9 mouse cellular contexts compared by ENCODE assay signal in genomic region chr1:90956245-90957096, GRCm38 (mm10). TPM values are rescaled to one million over a fixed set of nuclear protein-coding genes. Genes with fewer than 3 reads are reported as not detected.
A peak's percentile ranks its signal among the peaks of the same experiment; 100 is the strongest.
DNase-seq lines count a peak whose midpoint lies in the region; ATAC-seq and TF ChIP-seq lines count a peak whose summit lies in the region.
"Had no signal": no experiment of that assay in that cellular context is flagged by ENCODE, and none has a peak within 500 bp of the region (broad histone marks: within the 10 kb centered on the region; RNA-seq: fewer than 3 reads in every experiment).

No protein-coding gene starts in this region.

- H3K36me3 ChIP-seq in CH12.LX (replicated peaks in 1 of 2; ENCODE audit: control insufficient read depth in 1 of 2, insufficient read depth in 1 of 2, low read length in 1 of 2), result no peaks in the 10 kb centered on the region
- H3K36me3 ChIP-seq in lung, embryonic 14.5 days (ENCODE audit: insufficient read depth), result no peaks in the 10 kb centered on the region
- H3K36me3 ChIP-seq: heart, embryonic 15.5 days had no signal

- no peak overlapping the region for H3K27ac ChIP-seq in CH12.LX (ENCODE audit: insufficient read depth, low read depth)
- H3K27ac ChIP-seq in lung, embryonic 14.5 days (ENCODE audit: low read depth), result no peak overlapping the region
- H3K27ac ChIP-seq: heart, embryonic 15.5 days had no signal

- WGBS in lung, embryonic 14.5 days, result 31% methylated on average over 7 of the region's 7 CpGs

- dilution Hi-C loops in CH12.LX (cut with MboI; ENCODE audit: extremely low pct_ligation_motif_present, extremely low pct_unique_long_range_greater_than_20kb, low sequenced_read_pairs), result no loop called here

- H3K9me3 ChIP-seq in CH12.LX (replicated peaks; ENCODE audit: low read length), result no peaks in the 10 kb centered on the region
- no peaks in the 10 kb centered on the region for H3K9me3 ChIP-seq in lung, embryonic 14.5 days (ENCODE audit: low read depth, low read length)
- H3K9me3 ChIP-seq: heart, embryonic 15.5 days had no signal

- H3K4me1 ChIP-seq in CH12.LX (ENCODE audit: control insufficient read depth in 1 of 2, insufficient read depth in 2 of 2), result no peaks in the 10 kb centered on the region
- H3K4me1 ChIP-seq in lung, embryonic 14.5 days (ENCODE audit: insufficient read depth), result no peaks in the 10 kb centered on the region

- intact Hi-C loops in heart, postnatal 14 days (cut with DNase I), result loop anchor here (1.0 to 10.0 kb wide), 3 partner anchors 28 to 892 kb away; no protein-coding TSS in a partner anchor

- peak; percentile 92 for TF ChIP-seq RAD21 in CH12.LX (IDR thresholded peaks at IDR 0.05; ENCODE audit: low read depth, low read length)

- H3K79me2 ChIP-seq in CH12.LX (replicated peaks; ENCODE audit: control insufficient read depth, extremely low read depth, insufficient read depth, poor library complexity, severe bottlenecking), result no peaks in the 10 kb centered on the region

- in situ Hi-C loops in CH12.LX (cut with MboI; ENCODE audit: low pct_ligation_motif_present, low pct_unique_long_range_greater_than_20kb, low sequenced_read_pairs), result loop anchor here (10.0 kb wide), 1 partner anchor 312 kb away; no protein-coding TSS in a partner anchor

- TF ChIP-seq CTCF in CH12.LX (conservative IDR thresholded peaks at IDR 0.05 in 1 of 2, IDR thresholded peaks at IDR 0.05 in 1 of 2; ENCODE audit: low read depth in 2 of 2, low read length in 2 of 2), result peak; percentile 86 to 87
- peak; percentile 88 for TF ChIP-seq CTCF in lung, embryonic 14.5 days (IDR thresholded peaks at IDR 0.05; ENCODE audit: low read depth)

- no peak for TF ChIP-seq POLR2A in CH12.LX (IDR thresholded peaks at IDR 0.05; ENCODE audit: low read depth, low read length)

- no peak overlapping the region for H3K4me2 ChIP-seq in CH12.LX (ENCODE audit: insufficient read depth, low read depth, poor library complexity, severe bottlenecking)
- H3K4me2 ChIP-seq in lung, embryonic 14.5 days, result no peak overlapping the region
- H3K4me2 ChIP-seq: heart, embryonic 15.5 days had no signal

- no peak overlapping the region for H3K4me3 ChIP-seq in CH12.LX (replicated peaks in 1 of 3; ENCODE audit: low read depth in 2 of 3, low read length in 2 of 3, poor library complexity in 1 of 3)
- no peak overlapping the region for H3K4me3 ChIP-seq in lung, embryonic 14.5 days (ENCODE audit: low read depth, low read length)
- H3K4me3 ChIP-seq: heart, embryonic 15.5 days had no signal

- H3K27me3 ChIP-seq in CH12.LX (replicated peaks), result peaks cover 78% of the 10 kb centered on the region
- H3K27me3 ChIP-seq in lung, embryonic 14.5 days (ENCODE audit: insufficient read depth, low read length), result no peaks in the 10 kb centered on the region

- H3K9ac ChIP-seq in CH12.LX (ENCODE audit: insufficient read depth, low read depth), result no peak overlapping the region
- H3K9ac ChIP-seq in lung, embryonic 14.5 days, result no peak overlapping the region
- H3K9ac ChIP-seq: heart, embryonic 15.5 days had no signal

- TF ChIP-seq EP300 in CH12.LX (IDR thresholded peaks at IDR 0.05; ENCODE audit: low read length), result no peak

- peak; percentile 56 for ATAC-seq in lung, embryonic 14.5 days (ENCODE audit: insufficient read depth)
- no peak for ATAC-seq in erythroid progenitor cell, adult 5-6 weeks (replicated peaks; ENCODE audit: low FRiP score, poor library complexity, severe bottlenecking)

- DNase-seq in CH12.LX (ENCODE audit: extremely low read depth), result peak; percentile 67
- DNase-seq in adrenal gland, postnatal 10 days, result peak; percentile 71
- peak; percentile 72 for DNase-seq in embryo, embryonic 11.5 days (ENCODE audit: low read depth, low spot score)
- DNase-seq in heart, postnatal 14 days, result peak; percentile 47 to 76
- DNase-seq in kidney, postnatal 4 days, result peak; percentile 68 to 74
- peak; percentile 92 for DNase-seq in lung, embryonic 14.5 days
- peak; percentile 52 for DNase-seq in retina, postnatal 7 days (ENCODE audit: low read depth, low spot score)

TF ChIP-seq in CH12.LX, 34 proteins besides CTCF, POLR2A, EP300 and RAD21:
- TF ChIP-seq NELFE (IDR thresholded peaks at IDR 0.05; ENCODE audit: low read depth, low read length) (peak; percentile 42; the same call in 1 of the 2 replicates), ZC3H11A (IDR thresholded peaks at IDR 0.05; ENCODE audit: low read depth, low read length) (peak; percentile 39; the same call in 1 of the 2 replicates), JUND (conservative IDR thresholded peaks at IDR 0.05; ENCODE audit: low read depth, low read length) (0 out of 2 replicates have a peak, but pooled peaks have one; percentile 19), POLR2AphosphoS2 (IDR thresholded peaks at IDR 0.05; ENCODE audit: low read depth, low read length) (no peak), SMC3 (IDR thresholded peaks at IDR 0.05; ENCODE audit: low read depth, low read length) (peak; percentile 81)
TF ChIP-seq in CH12.LX: peak in this region for 4.

RNA-seq across cellular contexts. Expression of gene Prlh, which starts 3.6 kb away (rescaled TPM):
- total RNA-seq in CH12.LX (2012; rRNA removed) (not detected in 2 replicates), CH12.LX (2014; rRNA removed) (not detected in 2 replicates)
- not detected in 2 replicates for polyA plus RNA-seq in CH12.LX (2012; ENCODE audit: insufficient read length, low read depth)
- total RNA-seq in adrenal gland, postnatal 10 days (2021), result not detected
- not detected for total RNA-seq in heart, postnatal 14 days (2021)
- not detected in 2 replicates for polyA plus RNA-seq in lung, embryonic 14.5 days (2014; fragmentation: Nextera tagmentation; extraction: Ambion mirVana)
- total RNA-seq in erythroid progenitor cell, adult 5-6 weeks (2015; ENCODE audit: low replicate concordance), result not detected in 2 replicates
- total RNA-seq in erythroid progenitor cell, adult 5-6 weeks (2017; ENCODE audit: low replicate concordance), result not detected in 2 replicates
- polyA plus RNA-seq: heart, embryonic 15.5 days had no signal

RNA-seq across cellular contexts. Expression of gene Rab17, which starts 13.0 kb away (rescaled TPM):
- total RNA-seq in CH12.LX (2012; rRNA removed) (0.55 and 0.64 TPM in 2 replicates), CH12.LX (2014; rRNA removed) (0.15 and 0.26 TPM in 2 replicates)
- polyA plus RNA-seq in CH12.LX (2012; ENCODE audit: insufficient read length, low read depth), result 0.59 and 1.1 TPM in 2 replicates
- 1 to 10 TPM; 2.1 to 2.8 TPM for total RNA-seq in adrenal gland, postnatal 10 days (2021)
- total RNA-seq in heart, postnatal 14 days (2021), result 1 to 10 TPM; 2.5 to 3.1 TPM
- polyA plus RNA-seq in lung, embryonic 14.5 days (2014; fragmentation: Nextera tagmentation; extraction: Ambion mirVana), result 1.7 and 2.3 TPM in 2 replicates
- not detected in 2 replicates for total RNA-seq in erythroid progenitor cell, adult 5-6 weeks (2015; ENCODE audit: low replicate concordance)
- not detected in 2 replicates for total RNA-seq in erythroid progenitor cell, adult 5-6 weeks (2017; ENCODE audit: low replicate concordance)

RNA-seq across cellular contexts. Expression of gene Mlph, which starts 41.6 kb away (rescaled TPM):
- total RNA-seq in CH12.LX (2012; rRNA removed) (not detected in 2 replicates), CH12.LX (2014; rRNA removed) (not detected in 2 replicates)
- not detected in 2 replicates for polyA plus RNA-seq in CH12.LX (2012; ENCODE audit: insufficient read length, low read depth)
- total RNA-seq in adrenal gland, postnatal 10 days (2021), result 1 to 10 TPM; 1.6 to 1.9 TPM
- total RNA-seq in heart, postnatal 14 days (2021), result under 1 TPM; 0.41 to 0.86 TPM
- 0.39 and 0.42 TPM in 2 replicates for polyA plus RNA-seq in lung, embryonic 14.5 days (2014; fragmentation: Nextera tagmentation; extraction: Ambion mirVana)
- not detected in 2 replicates for total RNA-seq in erythroid progenitor cell, adult 5-6 weeks (2015; ENCODE audit: low replicate concordance)
- not detected in 2 replicates for total RNA-seq in erythroid progenitor cell, adult 5-6 weeks (2017; ENCODE audit: low replicate concordance)

RNA-seq across cellular contexts. Expression of gene Lrrfip1, which starts 42.1 kb away (rescaled TPM):
- 19.1 and 22.8 TPM in 2 replicates for total RNA-seq in CH12.LX (2012; rRNA removed)
- total RNA-seq in CH12.LX (2014; rRNA removed), result 16.9 and 17.2 TPM in 2 replicates
- polyA plus RNA-seq in CH12.LX (2012; ENCODE audit: insufficient read length, low read depth), result 30.5 and 31.7 TPM in 2 replicates
- total RNA-seq in adrenal gland, postnatal 10 days (2021), result 10 to 100 TPM; 42.7 to 57.2 TPM
- 100 to 1,000 TPM; 101 to 109 TPM for total RNA-seq in heart, postnatal 14 days (2021)
- 47.1 and 49.4 TPM in 2 replicates for polyA plus RNA-seq in lung, embryonic 14.5 days (2014; fragmentation: Nextera tagmentation; extraction: Ambion mirVana)
- total RNA-seq in erythroid progenitor cell, adult 5-6 weeks (2015; ENCODE audit: low replicate concordance), result 21.0 and 28.1 TPM in 2 replicates
- total RNA-seq in erythroid progenitor cell, adult 5-6 weeks (2017; ENCODE audit: low replicate concordance), result 17.1 and 22.1 TPM in 2 replicates
